Mouse (Mus musculus): ENCODE results near the gene Tmc6. TPM values are rescaled to one million over a fixed set of nuclear protein-coding genes. Genes with fewer than 3 reads are reported as not detected.
"Not testable (repeated sequence)": the region's sequence is repeated elsewhere in the genome, so short reads cannot be mapped to it uniquely, and the experiment has no call there.

The Tmc6 gene
- total RNA-seq, 2 experiments from 2014 or later: 83.1 to 257 TPM

GRCm38 (mm10) chr11:117814704-117815366 is 32.8 kb upstream of the Tmc6 start:
- no peak for ATAC-seq (replicated peaks; ENCODE audit: low FRiP score, poor library complexity, severe bottlenecking)

- ATAC-seq (replicated peaks; ENCODE audit: low FRiP score, poor library complexity, severe bottlenecking): no peak
Measured at GRCm38 (mm10) chr11:117813867-117814266, 31.9 kb upstream of the Tmc6 start.

GRCm38 (mm10) chr11:117810401-117811046 is 28.5 kb upstream of the Tmc6 start:
- ATAC-seq (replicated peaks; ENCODE audit: low FRiP score, poor library complexity, severe bottlenecking): peak; percentile 78

GRCm38 (mm10) chr11:117809407-117810311 is 27.7 kb upstream of the Tmc6 start, which contains the start of the genes Gm20708 and Syngr2:
Gene Gm20708 (plus strand): TSS chr11:117809668.
Gene Syngr2 (plus strand): TSS chr11:117809668.
- ATAC-seq (replicated peaks; ENCODE audit: low FRiP score, poor library complexity, severe bottlenecking): peak; percentile 70

- no peak for ATAC-seq (replicated peaks; ENCODE audit: low FRiP score, poor library complexity, severe bottlenecking)
Measured at GRCm38 (mm10) chr11:117806781-117807180, 24.8 kb upstream of the Tmc6 start.

GRCm38 (mm10) chr11:117803166-117803688 is 21.2 kb upstream of the Tmc6 start:
- ATAC-seq (replicated peaks; ENCODE audit: low FRiP score, poor library complexity, severe bottlenecking): no peak

- no peak for ATAC-seq (replicated peaks; ENCODE audit: low FRiP score, poor library complexity, severe bottlenecking)
Measured at GRCm38 (mm10) chr11:117801650-117802049, 19.7 kb upstream of the Tmc6 start.

GRCm38 (mm10) chr11:117800038-117800437 is 18.0 kb upstream of the Tmc6 start:
- no peak for ATAC-seq (replicated peaks; ENCODE audit: low FRiP score, poor library complexity, severe bottlenecking)

GRCm38 (mm10) chr11:117799174-117799573 is 17.2 kb upstream of the Tmc6 start:
- no peak for ATAC-seq (replicated peaks; ENCODE audit: low FRiP score, poor library complexity, severe bottlenecking)

GRCm38 (mm10) chr11:117798160-117798541 is 16.2 kb upstream of the Tmc6 start:
- peak; percentile 29 for ATAC-seq (replicated peaks; ENCODE audit: low FRiP score, poor library complexity, severe bottlenecking)

GRCm38 (mm10) chr11:117797511-117798159 is 15.6 kb upstream of the Tmc6 start, which contains the start of gene 6030468B19Rik:
Gene 6030468B19Rik (plus strand): TSS chr11:117797660.
- ATAC-seq (replicated peaks; ENCODE audit: low FRiP score, poor library complexity, severe bottlenecking): peak; percentile 86

- 0 out of 2 replicates have a peak, but pooled peaks have one; percentile 0 for ATAC-seq (replicated peaks; ENCODE audit: low FRiP score, poor library complexity, severe bottlenecking)
Measured at GRCm38 (mm10) chr11:117796954-117797353, 15.0 kb upstream of the Tmc6 start.

- ATAC-seq (replicated peaks; ENCODE audit: low FRiP score, poor library complexity, severe bottlenecking): no peak
Measured at GRCm38 (mm10) chr11:117794035-117794551, 12.1 kb upstream of the Tmc6 start.

GRCm38 (mm10) chr11:117792281-117792888 is 10.4 kb upstream of the Tmc6 start:
- peak; percentile 87 for ATAC-seq (replicated peaks; ENCODE audit: low FRiP score, poor library complexity, severe bottlenecking)

GRCm38 (mm10) chr11:117791441-117791761 is 9.4 kb upstream of the Tmc6 start:
- ATAC-seq (replicated peaks; ENCODE audit: low FRiP score, poor library complexity, severe bottlenecking): no peak

GRCm38 (mm10) chr11:117790703-117791440 is 8.9 kb upstream of the Tmc6 start:
- peak; percentile 31 for ATAC-seq (replicated peaks; ENCODE audit: low FRiP score, poor library complexity, severe bottlenecking)

GRCm38 (mm10) chr11:117790286-117790685 is 8.3 kb upstream of the Tmc6 start:
- peak; percentile 61 for ATAC-seq (replicated peaks; ENCODE audit: low FRiP score, poor library complexity, severe bottlenecking)

- not testable (repeated sequence) for ATAC-seq (replicated peaks; ENCODE audit: low FRiP score, poor library complexity, severe bottlenecking)
Measured at GRCm38 (mm10) chr11:117788481-117788880, 6.5 kb upstream of the Tmc6 start.

Data from erythroblast, adult 5-6 weeks (primary cell).